Mouse (Mus musculus) R1 (cell line): ENCODE data around the gene Bach2.

ENCODE experiments used
- DNase-seq: peaks from one replicate; pipeline ENCODE4 v3.0.0-alpha.2; 2018; ENCODE audit warnings: low read depth, low spot score

The Bach2 gene

GRCm38 (mm10) chr4:32525000-32525399 lies 286.4 kb downstream of the Bach2 start:
- DNase-seq = no peak

GRCm38 (mm10) chr4:32526228-32526836 lies 287.7 kb downstream of the Bach2 start:
- DNase-seq = no peak

GRCm38 (mm10) chr4:32529443-32529995 lies 290.9 kb downstream of the Bach2 start:
- DNase-seq = no peak

GRCm38 (mm10) chr4:32530421-32530920 lies 291.9 kb downstream of the Bach2 start:
- DNase-seq = no peak

- no peak for DNase-seq
Measured at GRCm38 (mm10) chr4:32530921-32531846, 292.6 kb downstream of the Bach2 start.

GRCm38 (mm10) chr4:32532079-32532478 lies 293.5 kb downstream of the Bach2 start:
- no peak for DNase-seq

- DNase-seq = no peak
Measured at GRCm38 (mm10) chr4:32533735-32534134, 295.1 kb downstream of the Bach2 start.

GRCm38 (mm10) chr4:32535626-32536025 lies 297.0 kb downstream of the Bach2 start:
- DNase-seq = no peak

GRCm38 (mm10) chr4:32536870-32537508 lies 298.4 kb downstream of the Bach2 start:
- no peak for DNase-seq

GRCm38 (mm10) chr4:32538088-32538487 lies 299.5 kb downstream of the Bach2 start:
- peak; percentile 73 for DNase-seq

- DNase-seq = no peak
Measured at GRCm38 (mm10) chr4:32538488-32538887, 299.9 kb downstream of the Bach2 start.

GRCm38 (mm10) chr4:32538987-32539386 lies 300.4 kb downstream of the Bach2 start:
- DNase-seq = no peak

- DNase-seq = no peak
Measured at GRCm38 (mm10) chr4:32544821-32545545, 306.4 kb downstream of the Bach2 start.

GRCm38 (mm10) chr4:32545548-32545947 lies 306.9 kb downstream of the Bach2 start:
- no peak for DNase-seq

- DNase-seq = no peak
Measured at GRCm38 (mm10) chr4:32549150-32549549, 310.5 kb downstream of the Bach2 start.

GRCm38 (mm10) chr4:32551337-32551736 lies 312.7 kb downstream of the Bach2 start:
- peak; percentile 71 for DNase-seq

GRCm38 (mm10) chr4:32555506-32555905 lies 316.9 kb downstream of the Bach2 start:
- no peak for DNase-seq

GRCm38 (mm10) chr4:32560246-32560645 lies 321.6 kb downstream of the Bach2 start:
- no peak for DNase-seq

- DNase-seq = peak; percentile 65
Measured at GRCm38 (mm10) chr4:32560724-32561554, 322.3 kb downstream of the Bach2 start.

GRCm38 (mm10) chr4:32561555-32562095 lies 323.0 kb downstream of the Bach2 start:
- DNase-seq = peak; percentile 87
